Mouse (Mus musculus) cerebellum, adult 8-10 months (tissue): ENCODE measurements around the gene Acsm2.

Experiments used
- DNase-seq: peaks from one replicate; pipeline ENCODE4 v3.0.0; 2022

The Acsm2 gene

DNA sequence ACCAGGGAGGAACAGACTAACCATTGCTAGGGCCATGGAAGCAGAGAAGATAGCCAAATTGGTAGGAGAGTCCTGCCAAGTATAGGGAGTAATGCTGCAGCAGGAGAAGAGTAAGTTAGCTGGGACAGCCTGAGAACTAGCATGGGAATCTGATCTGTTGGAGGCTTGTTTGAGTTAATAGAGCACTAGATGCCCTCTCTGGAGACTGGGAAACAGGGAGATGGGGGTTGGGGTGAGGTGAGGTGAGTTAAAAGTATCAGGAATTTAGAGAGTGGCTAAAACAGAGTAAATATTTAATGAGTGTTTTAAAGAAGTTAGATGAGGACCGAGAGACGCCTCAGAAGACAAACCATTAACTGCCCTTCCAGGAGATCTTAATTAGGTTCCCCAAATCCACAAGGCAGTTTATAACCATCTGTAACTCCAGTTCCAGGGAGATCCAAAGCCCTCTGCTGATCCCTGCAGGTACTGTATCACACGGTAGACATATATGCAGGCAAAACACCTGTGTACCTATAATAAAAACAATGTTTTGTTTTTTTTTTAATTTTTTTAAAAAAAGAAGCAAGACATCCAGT is 40.5 kb downstream of the Acsm2 start:
- DNase-seq: no peak

DNA sequence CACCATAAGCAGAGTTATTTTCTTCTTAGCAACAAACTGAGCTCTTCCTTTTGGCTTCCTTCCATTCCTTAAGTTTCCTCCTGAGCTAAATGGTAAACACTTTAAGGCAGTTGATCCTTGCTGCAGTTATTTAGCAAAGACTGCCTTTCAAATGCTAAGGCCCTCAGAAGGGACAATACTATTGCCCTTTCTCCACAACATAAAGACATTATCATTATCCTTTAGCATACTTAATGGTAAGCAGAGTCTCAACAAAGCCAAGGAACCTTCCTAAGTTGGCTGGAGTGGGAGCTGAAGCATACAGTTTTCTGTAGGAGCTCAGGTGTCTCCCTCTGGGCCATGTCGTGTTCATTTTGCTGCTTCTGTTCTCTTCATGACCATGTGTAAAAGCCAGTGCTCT is 41.2 kb downstream of the Acsm2 start:
- no peak for DNase-seq

DNA sequence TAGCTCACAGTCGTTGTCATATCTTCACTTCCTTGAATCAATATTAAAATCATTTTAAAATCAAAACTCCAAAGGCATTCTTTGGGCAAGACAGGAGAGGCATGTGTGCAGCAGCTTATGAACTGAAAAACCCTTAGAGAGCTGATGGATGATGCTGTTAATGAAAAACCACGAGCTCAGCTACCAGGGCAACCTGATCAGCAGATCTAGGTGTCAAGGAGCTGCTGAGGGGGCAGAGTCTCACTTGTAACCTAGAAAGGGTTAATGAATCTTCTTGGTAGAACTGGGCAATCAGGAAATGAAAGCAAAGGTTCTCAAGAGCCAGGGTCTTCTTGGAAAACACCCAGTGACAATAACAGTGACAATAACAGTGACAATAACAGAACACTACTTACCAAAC is 42.4 kb downstream of the Acsm2 start:
- DNase-seq: no peak

DNA sequence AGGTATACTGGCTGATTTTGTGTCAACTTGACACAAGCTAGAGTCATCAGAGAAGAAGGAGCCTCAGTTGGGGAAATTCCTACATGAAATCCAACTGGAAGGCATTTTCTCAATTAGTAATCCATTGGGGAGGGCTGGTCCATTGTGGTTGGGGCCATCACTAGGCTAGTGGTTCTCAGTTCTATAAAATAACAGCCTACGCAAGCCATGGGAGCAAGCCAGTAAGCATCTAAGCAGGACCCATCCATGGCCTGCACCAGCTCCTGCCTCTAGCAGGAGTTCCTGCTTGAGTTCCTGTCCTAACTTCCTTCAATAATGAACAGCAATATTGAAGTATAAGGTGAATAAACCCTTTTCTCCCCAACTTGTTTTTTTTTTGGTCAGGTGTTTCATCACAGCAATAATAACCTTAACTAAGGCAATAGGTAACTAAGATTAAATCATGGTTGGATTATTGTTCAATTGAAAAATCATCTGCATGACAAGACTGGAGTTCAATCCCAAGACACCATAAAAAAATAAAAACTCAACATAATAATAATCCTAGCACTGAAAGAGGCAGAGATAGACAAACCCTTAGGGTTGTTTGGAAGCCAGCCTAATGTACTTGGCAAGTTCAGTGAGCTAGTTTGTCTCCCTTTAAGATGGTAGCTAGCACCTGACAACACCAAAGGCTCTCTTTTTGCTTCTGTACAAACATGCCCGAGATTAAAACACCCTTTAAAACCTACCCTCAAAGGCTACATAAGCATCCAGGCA is 47.2 kb downstream of the Acsm2 start:
- DNase-seq: no peak

DNA sequence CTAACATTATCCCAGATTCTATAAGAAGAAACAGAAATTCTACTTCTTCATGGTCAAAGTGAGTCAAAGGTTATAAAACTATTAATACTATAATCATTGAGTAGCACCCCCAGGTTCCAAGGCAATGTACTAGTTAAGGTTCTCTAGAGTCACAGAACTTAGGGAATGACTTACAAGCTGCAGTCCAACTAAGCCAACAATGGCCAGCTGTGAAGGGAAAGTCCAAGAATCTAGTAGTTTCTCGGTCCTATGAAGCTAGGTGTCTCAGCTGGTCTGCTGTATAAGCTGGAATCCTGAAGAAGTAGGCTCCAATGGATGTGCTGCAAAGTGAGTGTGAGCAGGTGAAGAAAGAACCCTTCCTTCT is 47.8 kb downstream of the Acsm2 start:
- DNase-seq: no peak

DNA sequence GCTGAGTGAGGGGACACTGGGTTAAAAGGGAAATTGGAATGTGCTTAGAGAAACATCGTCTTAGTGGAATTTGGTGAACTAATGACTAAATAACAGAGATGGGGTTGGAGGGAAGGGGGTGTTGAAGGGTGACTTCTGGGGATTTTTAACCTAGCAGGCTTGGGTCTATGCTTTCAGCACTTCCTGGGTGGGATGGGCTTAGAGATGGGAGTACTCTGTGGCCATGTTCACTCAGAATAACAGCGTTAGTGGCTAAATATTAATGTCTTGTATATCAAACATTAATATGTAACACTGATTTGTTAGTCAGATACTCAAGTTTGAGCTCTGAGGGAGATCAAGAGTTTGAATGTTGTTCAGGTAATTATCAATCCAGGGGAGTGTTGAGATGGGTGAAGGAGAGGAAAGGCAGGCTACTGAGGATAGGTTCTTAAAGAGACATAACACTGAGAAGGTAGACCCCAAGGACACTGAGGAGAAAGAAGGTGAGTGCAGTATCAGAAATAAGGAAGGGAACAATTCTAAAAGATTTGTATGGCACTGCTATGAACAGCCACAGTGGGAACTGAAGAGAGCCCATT is 50.9 kb downstream of the Acsm2 start:
- no peak for DNase-seq

DNA sequence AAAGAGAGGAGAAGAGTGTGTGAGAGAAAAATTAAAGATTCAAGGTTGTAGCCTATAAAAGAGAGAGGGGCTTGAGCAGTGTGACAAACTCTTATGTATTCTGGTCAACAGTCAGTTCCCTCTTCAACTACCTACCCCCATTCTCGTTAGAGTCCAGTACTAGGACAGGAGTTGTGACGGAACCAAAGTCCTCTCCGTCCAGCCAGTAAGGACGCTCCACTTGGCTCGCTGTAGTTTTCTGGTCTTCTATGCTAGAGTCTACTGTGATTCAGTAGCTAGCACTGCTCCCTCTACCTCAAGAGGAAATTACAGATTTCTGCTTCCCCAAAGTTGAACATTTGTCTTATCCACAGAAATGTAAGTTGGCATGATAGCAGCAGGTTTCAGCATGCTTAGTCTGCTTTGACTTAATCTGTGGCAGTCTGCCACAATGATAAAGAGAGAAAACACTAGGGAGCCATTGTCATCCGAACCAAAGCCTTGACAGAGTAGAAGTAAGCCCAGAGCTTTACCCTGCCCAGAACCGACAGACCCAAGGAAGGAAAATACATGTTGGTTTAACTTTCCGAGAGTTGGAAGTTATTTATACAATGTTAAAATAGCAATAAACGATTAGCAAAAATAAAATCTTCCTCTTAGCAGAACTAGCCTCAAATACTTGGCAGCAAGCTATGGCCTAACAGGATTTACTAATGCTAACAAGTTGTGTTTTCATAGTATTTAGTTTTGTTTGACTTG is 52.0 kb downstream of the Acsm2 start:
- DNase-seq: no peak

DNA sequence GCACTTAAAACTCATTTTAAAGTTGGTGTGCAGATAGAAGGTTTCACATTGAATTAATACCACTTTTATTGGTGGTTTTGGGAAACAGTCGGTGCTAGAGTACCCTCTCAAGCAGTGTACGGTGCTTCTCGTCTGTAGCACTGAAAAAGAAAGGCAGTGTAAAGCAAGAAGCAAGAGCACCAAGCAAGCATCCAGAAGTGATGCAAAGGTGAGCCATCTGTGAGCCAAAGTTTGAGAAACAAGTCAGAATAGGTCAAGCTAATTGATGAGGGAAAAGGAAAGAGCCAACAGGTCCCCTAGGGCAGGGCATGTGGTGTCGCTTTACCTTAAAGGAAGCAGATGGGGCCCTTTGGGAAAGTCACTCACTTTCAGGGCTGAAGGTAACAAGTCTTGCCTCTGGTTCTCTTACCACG is 52.5 kb downstream of the Acsm2 start, which contains the start of gene Acsm1:
Acsm1 (plus strand) TSS at position 363 of the 413 bp plus-strand sequence.
- DNase-seq: no peak

DNA sequence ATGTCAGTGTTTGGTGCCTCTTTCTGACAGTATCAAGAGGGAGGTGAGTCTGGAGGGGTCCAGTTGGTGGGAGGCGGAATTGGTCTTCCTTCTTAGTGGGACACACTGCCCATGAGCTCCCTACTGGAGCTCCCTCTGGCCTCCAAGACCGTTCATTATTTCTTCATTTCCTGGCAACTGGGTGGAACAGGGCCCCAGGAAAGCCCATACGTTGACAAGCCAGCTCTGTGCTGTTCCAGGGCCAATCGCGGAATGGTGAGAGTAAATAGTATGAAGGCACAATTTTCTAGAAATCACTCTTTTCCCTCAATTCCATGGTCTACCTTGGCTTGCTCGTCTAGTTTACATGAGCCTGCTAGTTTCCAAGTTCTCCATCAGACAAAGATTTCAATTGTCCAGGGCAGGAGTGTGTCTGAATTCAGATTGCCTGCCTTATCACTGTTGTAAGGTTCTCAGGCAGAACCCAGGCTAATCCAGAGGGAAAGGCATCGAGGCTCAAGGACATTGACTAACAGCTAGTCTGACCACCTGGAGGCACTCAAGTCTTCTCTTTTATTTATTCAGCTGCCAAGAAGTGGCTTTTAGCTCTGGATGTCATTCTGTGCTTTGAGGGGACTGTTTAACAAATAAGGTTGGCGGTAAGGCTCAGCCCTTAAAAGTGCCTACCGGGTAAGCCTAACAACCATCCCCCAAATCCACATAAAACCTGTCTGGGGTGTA is 53.8 kb downstream of the Acsm2 start:
- no peak for DNase-seq

DNA sequence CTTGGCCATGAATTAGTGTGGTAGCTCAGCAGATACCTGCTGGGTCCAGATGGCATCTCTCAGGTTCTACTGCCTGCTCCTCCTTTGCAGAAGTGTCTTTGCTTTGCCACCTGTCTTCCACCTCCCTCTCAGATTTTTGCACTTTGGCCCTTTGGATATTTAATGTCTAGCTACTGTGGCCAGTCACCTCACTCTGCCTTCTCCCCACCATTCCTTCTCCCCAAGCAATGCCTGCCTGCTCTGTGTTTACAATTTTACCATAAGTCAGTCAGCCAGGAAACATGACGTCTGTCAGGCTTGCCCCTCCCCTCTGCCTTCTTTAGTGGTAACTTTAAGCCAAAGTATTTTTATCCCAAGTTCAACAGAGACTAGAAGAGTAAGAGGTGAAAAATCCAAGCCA is 62.4 kb downstream of the Acsm2 start:
- DNase-seq: no peak

DNA sequence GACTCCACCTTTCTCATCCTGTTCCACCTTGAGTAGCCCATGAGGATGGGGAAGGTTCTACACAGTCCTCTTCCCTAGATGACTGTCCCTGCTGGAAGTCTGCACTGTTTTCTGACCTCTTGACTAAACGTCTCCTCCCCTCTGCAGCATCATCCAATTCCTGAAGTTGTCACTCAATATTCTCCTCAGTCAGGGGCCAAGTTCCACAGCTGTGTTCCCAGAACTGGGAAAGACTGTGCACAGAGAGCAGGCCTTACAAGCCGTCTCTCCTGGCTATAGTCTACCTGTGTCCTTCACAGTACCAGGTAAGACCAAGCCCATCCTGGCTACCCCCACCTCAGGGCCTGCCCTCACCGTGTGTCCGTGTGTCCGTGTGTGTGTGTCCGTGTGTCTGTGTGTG is 63.5 kb downstream of the Acsm2 start:
- no peak for DNase-seq

DNA sequence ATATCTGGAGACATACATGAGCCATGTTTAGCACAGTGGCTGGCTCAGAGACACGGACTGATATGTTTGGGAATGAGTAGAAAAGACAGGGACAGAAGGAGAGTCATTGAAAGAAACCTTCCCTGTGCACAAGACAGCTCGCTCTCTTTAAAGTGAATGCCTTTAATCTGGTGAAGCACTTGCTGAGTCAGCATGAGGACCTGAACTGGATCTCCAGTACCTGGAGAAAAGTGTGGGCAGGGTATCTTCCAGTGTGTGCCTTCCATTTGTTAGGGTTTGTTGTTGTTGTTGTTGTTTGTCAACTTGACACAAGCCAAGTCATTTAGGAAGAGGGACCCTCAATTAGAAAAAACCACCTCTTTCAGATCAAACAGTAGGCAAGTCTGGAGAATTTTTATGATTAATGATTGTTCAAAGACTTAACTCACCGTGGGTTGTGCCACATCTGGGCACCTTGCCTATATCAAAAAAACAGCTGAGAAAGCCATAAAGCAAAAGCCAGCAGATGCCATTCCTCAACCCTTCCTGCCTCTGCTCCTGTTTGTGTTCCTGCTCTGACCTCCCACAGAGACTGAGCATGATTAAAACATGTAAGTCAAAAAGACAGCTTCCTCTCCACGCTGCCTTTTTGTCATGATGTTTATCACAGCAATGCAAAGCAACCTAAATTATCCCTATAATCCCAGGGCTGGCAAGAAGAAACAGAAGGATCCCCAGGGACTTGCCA is 64.2 kb downstream of the Acsm2 start:
- no peak for DNase-seq

DNA sequence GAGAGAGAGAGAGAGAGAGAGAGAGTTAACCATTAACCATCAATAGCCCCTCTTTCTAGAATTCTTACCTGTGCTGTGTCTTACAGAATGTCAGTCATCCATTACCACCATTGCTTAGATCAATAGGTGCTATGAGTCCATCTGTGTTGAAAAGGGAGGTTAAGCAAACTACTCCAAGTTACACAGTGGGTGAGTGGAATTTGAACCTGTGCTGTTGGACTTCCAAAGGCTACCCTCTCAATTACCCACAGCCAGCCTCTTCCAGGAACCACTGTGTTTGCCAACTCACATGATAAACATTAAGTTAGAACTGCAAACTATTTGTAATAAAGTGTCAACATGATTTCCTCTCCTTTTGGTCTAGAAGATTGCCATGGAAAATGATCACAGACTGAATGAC is 66.0 kb downstream of the Acsm2 start:
- no peak for DNase-seq

DNA sequence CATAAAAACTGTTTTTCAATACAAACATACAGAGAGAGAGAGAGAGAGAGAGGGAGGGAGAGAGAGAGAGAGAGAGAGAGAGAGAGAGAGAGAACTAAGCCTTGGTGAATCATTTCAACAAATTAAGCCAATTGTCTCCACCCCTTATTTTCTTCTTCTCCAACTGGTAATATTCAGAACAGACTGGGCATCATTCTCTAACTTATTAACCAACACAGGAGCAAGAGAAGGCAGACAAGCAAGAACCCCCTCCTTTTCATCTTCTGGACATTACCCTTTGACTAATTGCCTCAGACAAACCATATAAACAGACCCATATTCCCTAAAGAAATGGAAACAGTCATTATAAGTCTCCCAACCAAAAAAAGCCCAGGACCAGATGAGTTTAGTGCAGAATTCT is 84.6 kb downstream of the Acsm2 start:
- no peak for DNase-seq

DNA sequence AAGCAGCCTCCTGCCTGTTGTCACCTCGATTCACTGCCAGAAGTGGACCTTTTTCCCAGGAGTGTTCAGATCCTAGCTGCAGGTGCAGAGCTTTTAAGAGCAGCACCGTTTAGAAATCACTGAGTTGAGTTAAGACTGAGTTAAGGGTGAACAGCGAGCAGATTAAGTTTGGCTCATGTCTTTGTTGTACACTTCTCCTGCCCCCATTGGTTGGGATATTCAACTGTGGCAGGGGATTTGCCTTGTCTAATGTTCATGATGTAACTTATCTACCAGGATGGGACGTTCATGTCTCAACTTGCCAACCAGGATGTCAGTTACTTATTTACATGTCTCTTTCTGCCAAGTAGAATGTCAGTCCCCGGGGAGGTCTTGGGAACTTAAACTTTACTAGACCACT is 88.2 kb downstream of the Acsm2 start:
- no peak for DNase-seq
